Mouse (Mus musculus) spleen, adult 18-20 months (tissue): ENCODE results near the gene Gbp9.

Experiments used
- DNase-seq, 2 experiments: peaks; one replicate each; pipeline ENCODE4 v3.0.0; 2022; ENCODE audit warnings: mixed read lengths in 2 of 2

Gene Gbp9

DNA sequence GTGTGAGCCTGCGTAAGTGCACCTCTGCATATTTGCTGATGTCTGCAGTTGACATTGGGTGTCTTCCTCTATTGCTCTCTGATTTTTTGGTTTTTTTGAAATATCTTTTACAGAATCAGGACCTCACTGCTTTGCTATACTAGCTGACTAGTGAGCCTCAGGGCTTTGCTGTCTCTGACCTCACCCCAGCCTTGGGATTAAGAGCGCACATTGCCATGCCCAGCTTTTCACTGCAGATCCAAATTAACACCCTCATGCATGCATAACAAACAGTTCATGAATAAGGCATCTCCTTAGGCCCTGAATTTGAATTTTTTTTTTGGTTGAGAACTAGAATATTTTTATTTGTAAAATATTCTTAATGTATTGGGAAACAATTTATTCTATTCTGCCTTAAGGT is 84.1 kb downstream of the Gbp9 start:
- no peak for DNase-seq

DNA sequence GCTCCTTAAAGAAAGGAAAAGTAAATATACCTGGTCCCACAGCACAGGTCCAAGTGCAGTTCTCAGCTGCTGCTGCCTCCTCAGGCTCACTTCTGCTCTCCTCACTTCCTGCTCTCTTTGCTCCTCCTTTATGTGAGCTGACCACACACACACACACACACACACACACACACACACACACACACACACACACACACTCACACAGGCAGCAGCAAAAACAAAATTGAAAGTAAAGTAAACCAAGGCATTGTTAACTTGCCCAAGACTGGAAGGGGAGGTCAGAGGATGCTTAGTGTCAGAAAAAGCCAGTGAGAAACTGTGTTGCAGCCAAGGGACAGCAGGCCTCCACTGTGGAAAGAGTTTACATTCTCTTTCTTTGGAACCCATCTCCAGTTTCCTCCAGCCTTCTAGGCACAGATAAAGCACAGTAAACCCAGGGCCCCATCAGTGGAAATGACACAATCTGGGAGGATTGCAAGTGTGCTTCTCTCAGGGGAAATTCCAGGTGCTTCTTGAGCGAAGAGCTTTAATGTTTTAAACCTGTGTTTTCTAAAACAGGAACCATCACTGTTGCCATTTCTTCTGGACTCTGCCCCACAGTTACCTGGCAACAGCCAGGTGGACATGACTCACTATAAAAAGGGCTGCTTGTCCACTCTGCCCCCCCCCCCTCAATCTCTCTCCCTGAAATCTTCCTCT is 85.7 kb downstream of the Gbp9 start:
- peak; percentile 12 to 16 for DNase-seq

DNA sequence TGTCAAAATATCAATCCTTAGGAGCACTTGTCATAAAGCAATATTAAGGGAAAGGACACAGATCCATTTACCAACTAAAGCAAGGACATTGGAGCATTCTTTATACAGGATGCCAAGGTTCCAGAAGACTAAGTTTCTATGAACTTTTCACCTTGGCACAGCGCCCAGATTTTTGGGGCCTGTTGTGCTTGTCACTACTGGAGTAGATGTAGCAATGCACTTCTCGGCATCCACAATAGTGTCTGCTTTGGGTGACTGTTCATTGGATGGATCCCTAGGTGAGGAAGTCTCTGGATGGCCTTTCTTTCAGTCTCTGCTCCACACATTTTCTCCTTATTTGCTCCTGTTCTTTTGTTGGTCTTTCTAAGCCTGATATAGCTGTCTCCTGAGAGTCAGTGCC is 107.0 kb downstream of the Gbp9 start:
- no peak for DNase-seq
